Mouse (Mus musculus): ENCODE data around the gene Tox3. TPM values are rescaled to one million over a fixed set of nuclear protein-coding genes. Genes with fewer than 3 reads are reported as not detected.

The Tox3 gene
- total and polyA plus RNA-seq, 3 experiments: not detected

DNA sequence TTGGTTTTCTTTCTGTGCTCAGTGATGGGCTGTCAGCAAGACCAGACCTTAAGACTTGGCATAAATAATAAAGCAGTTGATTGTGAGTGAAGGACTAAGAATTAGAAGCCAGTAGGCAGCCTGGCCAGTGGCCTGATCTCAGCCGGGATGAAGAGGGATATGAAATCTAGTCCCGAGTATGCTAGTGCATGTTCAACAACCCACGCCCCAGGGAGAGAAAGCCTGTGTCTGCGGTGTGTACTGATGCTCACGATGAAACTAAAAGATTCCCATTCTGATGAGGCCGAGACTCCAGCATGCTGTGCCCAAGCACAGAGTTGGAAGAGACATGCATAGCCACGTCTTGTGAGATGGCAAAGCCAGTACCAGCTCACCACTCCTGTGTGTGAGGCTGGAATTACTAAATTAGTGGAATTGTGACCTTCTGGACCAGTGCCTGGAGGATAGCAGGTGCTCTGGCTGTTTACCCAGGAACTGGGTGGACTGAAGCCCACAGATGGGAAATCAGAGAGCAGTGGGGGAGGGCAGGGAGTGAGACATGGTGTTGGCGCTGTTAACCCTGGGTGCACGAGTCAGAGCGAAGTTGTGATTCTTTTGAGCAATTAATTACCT is 23.6 kb upstream of the Tox3 start:
- no peak overlapping the region for H3K4me2 ChIP-seq (ENCODE audit: insufficient read depth, low read depth, poor library complexity, severe bottlenecking)
- dilution Hi-C loops (cut with MboI; ENCODE audit: extremely low pct_ligation_motif_present, extremely low pct_unique_long_range_greater_than_20kb, low sequenced_read_pairs): no loop called here
- H3K27me3 ChIP-seq (replicated peaks): no peaks in the 10 kb centered on the region
- no peaks in the 10 kb centered on the region for H3K36me3 ChIP-seq (replicated peaks in 1 of 2; ENCODE audit: control insufficient read depth in 1 of 2, insufficient read depth in 1 of 2, low read length in 1 of 2)
- in situ Hi-C loops (cut with MboI; ENCODE audit: low pct_ligation_motif_present, low pct_unique_long_range_greater_than_20kb, low sequenced_read_pairs): no loop called here
- no peaks in the 10 kb centered on the region for H3K79me2 ChIP-seq (replicated peaks; ENCODE audit: control insufficient read depth, extremely low read depth, insufficient read depth, poor library complexity, severe bottlenecking)
- DNase-seq (ENCODE audit: extremely low read depth): no peak
- H3K9me3 ChIP-seq (replicated peaks; ENCODE audit: low read length): no peaks in the 10 kb centered on the region
- H3K4me3 ChIP-seq (replicated peaks in 1 of 3; ENCODE audit: low read depth in 2 of 3, low read length in 2 of 3, poor library complexity in 1 of 3): no peak overlapping the region
- TF ChIP-seq PAX5 (IDR thresholded peaks at IDR 0.05; ENCODE audit: low read length) (no peak), POLR2AphosphoS2 (IDR thresholded peaks at IDR 0.05; ENCODE audit: low read depth, low read length) (no peak), CHD1 (IDR thresholded peaks at IDR 0.05; ENCODE audit: low read depth, low read length) (no peak)
- no peak overlapping the region for H3K9ac ChIP-seq (ENCODE audit: insufficient read depth, low read depth)
- H3K27ac ChIP-seq (ENCODE audit: insufficient read depth, low read depth): no peak overlapping the region
- peaks cover 0 to 27% of the 10 kb centered on the region in 2 experiments; a peak in 2 of 4 replicates for H3K4me1 ChIP-seq (ENCODE audit: control insufficient read depth in 1 of 2, insufficient read depth in 2 of 2)

DNA sequence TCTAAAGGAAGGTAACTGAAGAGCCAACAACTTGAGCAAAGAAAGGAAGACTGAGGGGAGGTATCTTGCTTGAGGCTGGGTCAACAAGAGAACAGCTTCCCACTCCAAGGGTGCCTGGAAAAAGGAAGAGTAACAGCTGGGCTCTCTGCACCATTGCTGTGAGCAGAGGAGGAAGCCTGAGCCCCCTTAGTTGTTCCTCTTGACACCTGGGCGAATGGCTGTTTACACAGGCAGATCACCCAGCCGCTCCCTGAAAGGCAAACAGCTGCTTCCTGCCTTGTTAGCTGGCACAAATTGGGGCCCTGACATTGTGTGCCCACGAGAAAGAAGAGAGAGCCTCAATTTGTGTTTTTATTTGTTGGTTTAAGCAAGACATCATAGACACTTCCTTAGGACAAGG is 21.7 kb upstream of the Tox3 start:
- no peak overlapping the region for H3K4me2 ChIP-seq (ENCODE audit: insufficient read depth, low read depth, poor library complexity, severe bottlenecking)
- no peaks in the 10 kb centered on the region for H3K27me3 ChIP-seq (replicated peaks)
- H3K79me2 ChIP-seq (replicated peaks; ENCODE audit: control insufficient read depth, extremely low read depth, insufficient read depth, poor library complexity, severe bottlenecking): no peaks in the 10 kb centered on the region
- no peaks in the 10 kb centered on the region for H3K36me3 ChIP-seq (replicated peaks in 1 of 2; ENCODE audit: control insufficient read depth in 1 of 2, insufficient read depth in 1 of 2, low read length in 1 of 2)
- H3K4me1 ChIP-seq (ENCODE audit: control insufficient read depth in 1 of 2, insufficient read depth in 2 of 2): peaks cover 0 to 21% of the 10 kb centered on the region in 2 experiments; a peak in 2 of 4 replicates
- no peaks in the 10 kb centered on the region for H3K9me3 ChIP-seq (replicated peaks; ENCODE audit: low read length)
- H3K9ac ChIP-seq (ENCODE audit: insufficient read depth, low read depth): no peak overlapping the region
- in situ Hi-C loops (cut with MboI; ENCODE audit: low pct_ligation_motif_present, low pct_unique_long_range_greater_than_20kb, low sequenced_read_pairs): no loop called here
- no peak overlapping the region for H3K4me3 ChIP-seq (replicated peaks in 1 of 3; ENCODE audit: low read depth in 2 of 3, low read length in 2 of 3, poor library complexity in 1 of 3)
- no peak for DNase-seq (ENCODE audit: extremely low read depth)
- TF ChIP-seq ETS1 (conservative IDR thresholded peaks at IDR 0.05; ENCODE audit: low read depth, low read length): 0 out of 2 replicates have a peak, but pooled peaks have one; percentile 10
- TF ChIP-seq ZKSCAN1 (IDR thresholded peaks at IDR 0.05; ENCODE audit: borderline replicate concordance, low read depth, low read length): no peak
- dilution Hi-C loops (cut with MboI; ENCODE audit: extremely low pct_ligation_motif_present, extremely low pct_unique_long_range_greater_than_20kb, low sequenced_read_pairs): no loop called here
- no peak overlapping the region for H3K27ac ChIP-seq (ENCODE audit: insufficient read depth, low read depth)

DNA sequence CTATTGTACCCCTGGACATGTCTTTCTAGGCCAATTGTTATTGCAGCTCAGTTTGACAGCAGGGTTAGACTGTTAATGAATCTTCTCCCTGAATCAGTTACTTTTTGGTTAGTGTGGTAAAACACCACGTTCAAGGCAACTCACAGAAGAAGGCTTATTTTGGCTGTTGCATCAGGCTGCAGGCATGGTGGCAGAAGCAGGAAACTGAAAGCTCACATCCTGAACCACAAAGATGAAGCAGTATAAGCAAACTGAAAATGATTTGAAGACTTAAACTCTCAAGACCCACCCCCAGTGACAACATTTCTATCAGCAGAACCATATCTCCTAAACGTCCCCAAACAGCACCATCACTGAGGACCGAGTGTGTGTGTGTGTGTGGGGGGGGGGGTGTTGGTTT is 8.6 kb upstream of the Tox3 start:
- dilution Hi-C loops (cut with MboI; ENCODE audit: extremely low pct_ligation_motif_present, extremely low pct_unique_long_range_greater_than_20kb, low sequenced_read_pairs) (no loop called here), in situ Hi-C loops (cut with MboI; ENCODE audit: low pct_ligation_motif_present, low pct_unique_long_range_greater_than_20kb, low sequenced_read_pairs) (no loop called here)
- DNase-seq (ENCODE audit: extremely low read depth): no peak
- Histone ChIP-seq H3K36me3 (replicated peaks in 1 of 2; ENCODE audit: control insufficient read depth in 1 of 2, insufficient read depth in 1 of 2, low read length in 1 of 2) (no peaks in the 10 kb centered on the region), H3K9ac (ENCODE audit: insufficient read depth, low read depth) (no peak overlapping the region), H3K79me2 (replicated peaks; ENCODE audit: control insufficient read depth, extremely low read depth, insufficient read depth, poor library complexity, severe bottlenecking) (no peaks in the 10 kb centered on the region), H3K9me3 (replicated peaks; ENCODE audit: low read length) (no peaks in the 10 kb centered on the region), H3K4me3 (replicated peaks in 1 of 3; ENCODE audit: low read depth in 2 of 3, low read length in 2 of 3, poor library complexity in 1 of 3) (no peak overlapping the region), H3K27me3 (replicated peaks) (no peaks in the 10 kb centered on the region), H3K4me2 (ENCODE audit: insufficient read depth, low read depth, poor library complexity, severe bottlenecking) (no peak overlapping the region), H3K4me1 (ENCODE audit: control insufficient read depth in 1 of 2, insufficient read depth in 2 of 2) (peaks cover 0 to 32% of the 10 kb centered on the region in 2 experiments; a peak in 2 of 4 replicates), H3K27ac (ENCODE audit: insufficient read depth, low read depth) (no peak overlapping the region)
- TF ChIP-seq CHD2 (IDR thresholded peaks at IDR 0.05; ENCODE audit: low read length): no peak
- TF ChIP-seq MAZ (IDR thresholded peaks at IDR 0.05; ENCODE audit: low read depth, low read length): no peak
- no peak for TF ChIP-seq SMC3 (IDR thresholded peaks at IDR 0.05; ENCODE audit: low read depth, low read length)
- TF ChIP-seq IRF4 (IDR thresholded peaks at IDR 0.05; ENCODE audit: low read depth, low read length): no peak
- no peak for TF ChIP-seq ELF1 (IDR thresholded peaks at IDR 0.05; ENCODE audit: low read depth, low read length)
- TF ChIP-seq SIN3A (IDR thresholded peaks at IDR 0.05; ENCODE audit: low read length): no peak
- no peak for TF ChIP-seq ZC3H11A (IDR thresholded peaks at IDR 0.05; ENCODE audit: low read depth, low read length)
- TF ChIP-seq JUND (conservative IDR thresholded peaks at IDR 0.05; ENCODE audit: low read depth, low read length): no peak
- no peak for TF ChIP-seq POLR2A (IDR thresholded peaks at IDR 0.05; ENCODE audit: low read depth, low read length)
- no peak for TF ChIP-seq ZNF384 (IDR thresholded peaks at IDR 0.05; ENCODE audit: low read depth, low read length)
- TF ChIP-seq NELFE (IDR thresholded peaks at IDR 0.05; ENCODE audit: low read depth, low read length): no peak
